Mouse (Mus musculus) CD4-positive, CD25-positive, alpha-beta regulatory T cell, adult 4 months (primary cell): ENCODE measurements around the gene Ctnnd2. TPM values are rescaled to one million over a fixed set of nuclear protein-coding genes. Genes with fewer than 3 reads are reported as not detected.

Source experiments
- ATAC-seq: one replicate; pipeline ENCODE4 v1.8.0; 2017
- polyA plus RNA-seq, 2 experiments: library from polyadenylated mRNA; unstranded; fragments of 100-300 nt; shearing (Covaris generic); gene quantifications; one replicate each; pipeline ENCODE4 v1.2.1; 2017

Gene Ctnnd2
- polyA plus RNA-seq, 2 experiments from 2014 or later: 0.54 TPM; not detected in 1

GRCm38 (mm10) chr15:30268822-30269221, 96.4 kb downstream of the Ctnnd2 start:
- ATAC-seq: no peak

- ATAC-seq: no peak
Observed at GRCm38 (mm10) chr15:30271141-30271572, 98.8 kb downstream of the Ctnnd2 start.

DNA sequence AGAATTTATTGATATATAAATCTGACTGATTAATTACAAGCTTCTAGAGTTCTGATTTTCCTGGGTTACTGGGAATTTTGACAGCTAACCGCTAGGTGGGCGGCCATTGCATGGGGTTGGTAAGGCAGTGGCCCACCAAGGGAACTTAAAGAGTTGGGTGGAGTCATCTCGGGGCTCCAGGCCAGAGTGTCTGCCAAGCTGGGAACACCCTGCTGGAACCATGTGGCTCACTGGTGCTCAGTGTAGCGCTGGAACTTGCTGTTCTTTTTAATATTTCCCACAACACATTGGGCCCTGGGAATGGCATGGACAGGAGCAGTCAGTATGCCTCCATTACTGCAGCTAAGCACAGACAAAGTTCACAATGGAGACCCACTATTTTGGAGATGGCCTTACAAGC, 99.9 kb downstream of the Ctnnd2 start:
- no peak for ATAC-seq

DNA sequence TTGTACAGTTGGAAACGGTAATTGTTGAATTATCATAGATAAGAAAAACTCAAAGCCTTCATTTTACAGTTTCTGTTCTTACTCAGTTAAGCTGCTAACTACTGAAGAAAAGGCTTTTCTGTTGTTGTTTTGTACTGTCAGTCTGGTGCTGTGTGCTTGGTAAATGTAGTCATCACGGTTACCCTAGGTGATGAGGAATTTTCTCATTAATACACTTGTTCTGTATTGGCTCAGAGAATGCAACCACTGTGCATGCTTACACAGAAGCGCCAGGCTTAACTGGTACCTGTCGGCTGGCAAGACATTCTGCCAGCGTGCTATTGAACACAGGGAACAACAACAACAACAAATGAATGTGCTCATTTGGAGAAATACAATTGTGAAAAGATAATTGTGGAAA, 103.3 kb downstream of the Ctnnd2 start:
- ATAC-seq: no peak

DNA sequence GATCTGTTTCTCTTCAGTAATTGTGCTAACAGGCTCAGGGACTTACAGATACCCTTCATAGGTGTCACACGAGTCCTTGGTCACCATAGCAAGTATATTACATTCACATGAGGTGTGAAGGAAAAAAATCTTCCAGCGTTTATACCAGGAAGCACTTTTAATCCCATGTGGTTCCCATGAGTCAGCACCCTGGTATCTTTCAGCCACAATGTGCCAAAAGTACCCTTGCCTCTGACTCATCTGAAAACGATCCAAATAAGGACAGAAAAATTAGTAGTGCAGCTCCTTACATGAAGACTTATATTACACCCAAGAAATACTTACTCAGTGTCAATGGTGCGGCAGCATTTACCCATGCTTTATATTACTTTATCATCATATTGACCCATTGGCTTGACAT, 104.3 kb downstream of the Ctnnd2 start:
- ATAC-seq: no peak

GRCm38 (mm10) chr15:30278610-30279009, 106.2 kb downstream of the Ctnnd2 start:
- ATAC-seq: no peak

- ATAC-seq: no peak
Observed at GRCm38 (mm10) chr15:30285572-30286244, 113.3 kb downstream of the Ctnnd2 start.

GRCm38 (mm10) chr15:30286245-30286642, 113.9 kb downstream of the Ctnnd2 start:
- no peak for ATAC-seq

GRCm38 (mm10) chr15:30302824-30303223, 130.4 kb downstream of the Ctnnd2 start:
- ATAC-seq: no peak

- no peak for ATAC-seq
Observed at GRCm38 (mm10) chr15:30306437-30306836, 134.0 kb downstream of the Ctnnd2 start.

DNA sequence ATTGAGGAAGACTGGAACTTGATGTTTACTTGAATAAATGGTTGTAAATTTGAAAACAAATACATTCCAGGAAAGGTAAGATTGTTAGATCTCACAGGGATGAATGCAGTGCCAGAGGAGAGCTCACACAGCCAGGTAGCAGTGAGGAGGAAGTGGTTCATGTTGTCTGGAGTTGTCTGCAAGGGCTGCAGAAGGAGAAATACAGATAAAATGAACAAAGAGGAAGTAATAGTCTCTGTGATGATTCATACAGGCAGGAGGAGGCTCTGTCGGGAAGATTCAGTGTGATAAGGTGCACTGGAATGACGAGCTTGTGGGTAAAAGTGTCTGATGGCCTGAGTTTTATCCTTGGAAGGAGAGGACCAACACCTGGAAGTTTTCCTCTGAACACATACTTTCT, 150.2 kb downstream of the Ctnnd2 start:
- ATAC-seq: no peak

DNA sequence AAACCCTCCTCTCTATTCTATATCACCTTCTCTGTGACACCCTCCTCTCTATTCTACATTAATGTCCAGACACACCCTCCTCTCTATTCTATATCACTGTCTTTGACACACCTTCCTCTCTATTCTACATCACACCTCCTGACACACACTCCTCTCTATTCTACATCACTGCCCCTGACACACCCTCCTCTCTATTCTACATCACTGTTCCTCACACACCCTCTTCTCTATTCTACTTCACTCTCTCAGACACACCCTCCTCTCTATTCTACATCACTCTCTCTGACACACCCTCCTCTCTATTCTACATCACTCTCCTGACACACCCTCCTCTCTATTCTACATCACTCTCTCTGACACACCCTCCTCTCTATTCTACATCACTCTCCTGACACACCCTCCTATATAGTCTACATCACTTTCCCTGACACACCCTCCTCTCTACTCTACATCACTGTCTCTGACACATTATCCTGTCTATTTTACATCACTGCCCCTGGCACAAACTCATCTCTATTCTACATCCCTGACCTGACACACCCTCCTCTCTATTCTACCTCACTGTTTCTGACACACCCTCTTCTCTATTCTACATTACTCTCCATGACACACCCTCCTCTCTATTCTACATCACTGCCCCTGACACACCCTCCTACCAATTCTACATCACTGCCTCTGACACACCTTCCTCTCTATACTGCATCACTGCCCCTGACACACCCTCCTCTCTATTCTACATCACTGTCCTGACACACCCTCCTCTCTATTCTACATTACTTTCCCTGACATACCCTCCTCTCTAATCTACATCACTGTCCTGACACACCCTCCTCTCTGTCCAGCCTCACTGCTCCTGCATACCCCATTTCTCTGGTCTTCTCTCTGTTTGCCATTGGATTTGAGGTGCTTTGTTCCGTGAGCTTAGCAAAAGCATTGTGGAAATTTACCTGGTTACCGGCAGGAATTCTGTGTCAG, 161.2 kb downstream of the Ctnnd2 start:
- no peak for ATAC-seq

DNA sequence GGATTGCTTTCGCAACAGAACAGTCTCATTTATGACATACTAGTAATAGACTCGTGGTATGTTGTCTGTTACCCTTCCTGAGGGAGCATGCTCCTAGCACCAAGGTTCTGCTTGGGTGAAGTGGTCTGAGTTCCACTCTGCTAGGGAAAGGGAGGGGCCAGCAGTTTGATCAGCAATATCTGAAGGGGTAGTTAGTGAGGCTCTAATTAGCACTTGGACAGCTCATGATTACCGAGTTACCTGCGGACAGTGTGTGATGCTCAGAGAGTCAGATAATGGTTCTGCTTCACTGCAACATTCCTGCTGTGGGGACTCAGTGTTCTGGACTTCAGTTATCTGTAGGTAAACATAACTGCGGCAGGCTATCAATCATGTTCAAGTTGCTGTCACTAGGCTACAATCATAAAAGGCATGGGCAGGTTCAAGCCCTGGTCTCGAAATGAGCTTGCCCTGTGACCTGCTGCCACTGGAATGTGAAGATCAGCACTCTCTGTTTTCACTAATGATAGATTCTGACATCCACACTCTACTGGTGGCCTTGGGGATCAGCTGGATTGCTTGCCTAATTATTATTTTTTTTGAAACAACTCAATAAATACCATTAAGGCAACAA, 166.3 kb downstream of the Ctnnd2 start:
- ATAC-seq: no peak

DNA sequence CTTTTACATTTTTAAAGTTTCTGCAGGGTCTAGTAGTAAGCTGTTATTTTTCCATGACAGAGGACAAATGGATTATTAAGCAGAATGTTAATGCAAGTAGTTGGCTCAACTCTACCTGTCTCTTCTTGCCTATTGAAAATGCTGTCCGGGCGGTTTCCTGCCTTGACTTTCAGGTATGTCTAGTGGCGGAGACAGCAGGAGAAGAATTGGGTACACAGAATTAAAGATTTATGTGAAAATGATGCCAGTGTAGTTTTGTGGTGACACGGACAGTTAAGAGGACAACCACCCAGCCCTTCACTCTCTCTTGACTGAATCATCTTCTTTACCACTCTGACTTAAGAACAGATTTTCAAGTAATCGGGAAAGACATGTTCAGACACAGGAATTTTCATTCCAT, 173.4 kb downstream of the Ctnnd2 start:
- no peak for ATAC-seq

DNA sequence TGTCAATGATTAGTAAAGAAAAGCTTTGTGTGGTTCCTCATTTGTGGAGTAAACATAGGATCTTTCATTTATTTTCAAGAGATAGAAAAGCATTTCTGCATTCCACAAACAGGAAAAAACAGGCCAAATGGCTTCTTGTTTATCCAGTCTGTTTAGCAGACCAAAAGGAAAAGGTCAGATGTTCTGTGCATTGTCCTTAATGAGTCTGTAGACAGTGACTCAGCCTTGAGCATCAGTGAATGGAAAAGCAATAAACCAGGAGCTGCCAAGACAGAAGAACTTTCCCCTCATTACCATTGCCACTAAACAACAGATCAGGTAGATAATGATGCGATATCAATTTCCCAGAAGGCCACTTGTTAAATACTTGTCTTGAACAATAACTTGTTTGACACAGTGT, 192.1 kb downstream of the Ctnnd2 start:
- ATAC-seq: no peak

- no peak for ATAC-seq
Observed at GRCm38 (mm10) chr15:30369997-30370396, 197.6 kb downstream of the Ctnnd2 start.

GRCm38 (mm10) chr15:30371151-30371550, 198.8 kb downstream of the Ctnnd2 start:
- no peak for ATAC-seq

GRCm38 (mm10) chr15:30373654-30374215, 201.3 kb downstream of the Ctnnd2 start:
- ATAC-seq: no peak

- ATAC-seq: no peak
Observed at GRCm38 (mm10) chr15:30374907-30375306, 202.5 kb downstream of the Ctnnd2 start.

DNA sequence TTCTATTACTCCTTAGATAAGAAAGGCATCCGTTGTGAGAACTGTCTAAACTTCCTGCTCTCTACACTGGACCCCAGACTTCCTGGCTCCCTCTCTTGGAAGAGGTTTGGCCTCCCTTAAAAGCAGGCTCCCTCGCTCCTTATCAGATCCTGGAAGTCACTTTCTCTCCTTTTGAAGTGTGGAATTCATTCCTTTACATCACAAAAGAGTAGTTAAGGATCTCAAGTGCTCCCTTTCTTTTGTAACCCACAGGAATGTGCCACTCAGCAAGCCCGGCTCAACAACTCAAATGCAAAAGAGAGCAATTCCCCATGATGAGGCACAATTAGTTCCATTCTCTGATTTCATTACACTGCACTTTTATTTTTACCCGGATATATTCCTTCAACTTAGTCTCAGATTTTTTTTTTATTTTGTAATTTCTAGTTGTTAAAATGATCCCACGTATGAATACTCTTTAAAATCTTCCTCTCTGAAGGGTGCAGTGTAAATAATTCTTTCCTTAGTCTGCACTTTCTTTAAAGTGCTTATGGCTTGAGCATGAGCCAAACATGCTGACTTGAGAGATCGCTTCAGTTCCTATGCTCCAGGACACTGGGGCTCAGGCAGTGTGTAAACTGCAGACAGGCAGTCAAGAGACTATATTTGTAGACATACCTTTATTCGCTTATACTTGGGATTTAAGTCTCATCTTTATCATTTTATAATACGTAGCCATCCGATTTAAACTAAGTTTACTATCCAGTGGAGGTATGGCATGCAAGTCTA, 210.9 kb downstream of the Ctnnd2 start:
- ATAC-seq: no peak

DNA sequence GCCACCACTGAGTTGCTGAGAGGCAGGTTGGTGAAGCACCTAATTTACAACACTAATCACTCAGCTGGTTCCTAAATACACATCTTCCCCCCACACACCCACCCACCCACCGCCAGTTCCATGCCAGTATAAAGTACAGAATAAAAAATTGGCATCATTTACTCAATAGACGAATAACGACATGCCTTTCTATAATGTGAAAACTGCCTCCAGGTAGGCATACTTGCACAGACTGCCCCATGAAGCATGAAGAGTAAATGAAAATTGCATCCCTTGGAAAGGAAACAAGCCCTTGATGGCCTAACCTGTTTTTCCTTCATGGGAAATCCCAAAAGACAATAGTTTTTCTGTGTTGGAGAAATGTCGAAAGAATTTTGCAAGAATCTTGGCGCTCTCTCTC, 212.0 kb downstream of the Ctnnd2 start:
- ATAC-seq: no peak

DNA sequence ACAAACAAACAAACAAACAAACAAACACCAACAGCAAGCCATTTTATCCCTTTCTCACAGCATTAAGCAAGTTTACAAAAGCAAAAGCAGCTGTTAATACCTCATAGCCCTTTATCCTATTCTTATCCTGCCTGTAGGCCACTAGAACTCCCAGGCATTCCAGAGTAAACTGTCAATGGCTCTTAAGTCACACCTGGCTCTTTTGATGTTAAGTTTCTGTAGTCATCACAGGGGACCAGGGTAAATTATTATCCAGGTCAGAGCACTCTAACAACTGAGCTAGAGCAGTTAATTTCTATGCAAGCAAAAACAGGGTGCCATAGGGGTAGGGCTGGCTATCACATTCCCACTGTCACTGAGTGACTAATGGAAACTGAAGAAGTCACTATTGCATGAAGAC, 214.1 kb downstream of the Ctnnd2 start:
- no peak for ATAC-seq
